Mouse (Mus musculus) stomach, postnatal 0 days (tissue): Measurements from ENCODE around the gene Smim14.

Experiments
- CTCF ChIP-seq: IDR thresholded peaks from 2 replicates; pipeline ENCODE4 v1.5.1; 2016; ENCODE audit warnings: antibody characterized with exemption, low read depth, mild to moderate bottlenecking, moderate library complexity
- EP300 ChIP-seq: optimal IDR thresholded peaks from 2 replicates; pipeline ENCODE3; 2016; ENCODE audit warnings: antibody characterized with exemption

DNA sequence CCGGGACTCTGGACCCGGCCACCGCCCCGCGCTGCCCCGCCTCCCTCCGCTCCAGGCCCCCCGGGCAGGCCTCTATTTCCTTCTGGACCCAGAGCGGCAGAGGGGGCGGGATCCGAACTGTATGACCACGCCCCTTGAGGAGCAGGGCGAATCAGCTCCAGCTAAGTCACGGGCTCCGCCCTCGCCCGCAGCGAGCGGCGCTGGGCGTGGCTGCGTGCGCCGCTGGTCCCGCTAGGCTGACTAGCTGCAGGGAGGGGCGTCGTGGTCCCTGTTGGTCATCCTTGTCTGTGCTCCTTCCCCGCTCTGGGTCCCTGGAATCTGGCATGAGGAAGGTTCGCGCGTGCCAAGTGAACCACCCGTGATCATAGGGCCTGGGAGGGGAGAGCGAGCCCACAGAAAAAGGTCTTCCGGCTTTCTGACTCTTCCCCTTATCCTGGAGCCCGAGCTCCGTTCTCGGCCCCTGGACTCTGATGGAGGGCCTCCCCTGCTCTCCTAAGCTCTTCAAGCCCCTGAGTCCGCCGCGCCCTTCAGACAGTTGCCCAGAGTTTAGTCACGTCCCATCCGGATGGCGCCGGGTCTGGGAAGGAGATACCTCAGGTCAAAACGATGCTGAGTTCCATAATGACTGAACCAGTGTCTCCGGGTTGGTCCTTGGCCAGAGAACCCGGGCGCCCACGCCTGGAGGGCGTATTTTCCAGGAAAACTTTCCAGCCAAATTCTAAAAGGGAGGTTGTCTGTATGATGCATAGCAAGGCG lies 101.0 kb downstream of the Smim14 start, which contains the start of gene Ugdh:
- no peak for TF ChIP-seq CTCF
- no peak for TF ChIP-seq EP300
